Mouse (Mus musculus): ENCODE results near the gene Gabre.

The Gabre gene

DNA sequence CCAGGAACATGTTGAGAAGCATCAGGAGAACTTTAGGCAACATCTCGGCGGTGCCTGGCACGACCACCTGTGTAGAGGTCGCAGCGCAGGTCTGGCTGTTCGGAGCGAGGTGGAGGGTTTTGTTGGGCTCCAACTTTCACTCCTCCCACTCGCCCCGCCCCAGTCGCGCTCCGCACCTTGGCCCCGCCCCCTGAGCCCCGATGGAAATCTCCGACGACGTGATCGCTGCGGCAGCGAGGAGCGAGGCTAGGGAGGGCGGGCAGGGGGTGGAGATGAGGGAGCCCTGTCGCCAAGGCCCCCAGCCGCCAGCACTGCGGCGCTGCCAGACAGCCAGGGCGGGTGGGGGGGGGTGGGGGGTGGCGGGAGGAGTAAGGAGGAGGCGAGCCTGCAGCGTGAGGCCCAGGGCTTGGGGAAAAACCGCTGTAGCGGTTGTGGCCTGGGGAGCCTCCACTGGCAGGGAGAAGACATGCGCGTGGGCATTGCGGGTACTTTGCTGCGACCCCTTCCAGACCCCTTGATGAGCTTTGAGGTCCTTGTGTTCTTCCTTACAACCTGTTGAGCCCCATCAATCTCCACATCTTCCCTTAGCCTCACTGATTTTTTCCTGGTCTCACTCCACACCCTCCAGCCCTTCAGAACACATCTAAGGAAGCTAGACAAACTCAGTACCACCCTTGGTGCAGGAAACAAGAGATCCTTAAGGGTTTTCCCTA, at the start of gene Gabre:
Gabre (minus strand) TSS at position 145 of the 713 bp plus-strand sequence.
- DNase-seq, result peak; percentile 39

DNA sequence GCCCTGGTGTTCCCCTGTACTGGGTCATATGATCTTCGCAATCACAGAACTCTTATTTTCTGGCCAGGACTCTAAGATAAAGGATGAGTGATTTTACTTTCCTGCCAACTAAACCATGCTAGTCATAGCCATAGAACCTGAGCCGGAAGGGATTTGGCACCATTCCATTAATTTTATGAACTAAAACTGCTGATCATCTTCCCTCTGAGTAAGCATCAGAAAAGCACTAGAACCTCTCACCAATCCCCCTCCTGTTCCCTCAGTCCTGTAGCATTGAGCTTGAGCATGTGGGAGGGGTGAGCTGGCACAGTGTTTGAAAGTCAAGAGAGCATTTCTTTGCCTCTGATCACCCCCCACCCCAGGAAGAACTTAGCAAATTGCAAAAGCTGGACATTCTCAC, 23.2 kb upstream of the Gabre start:
- DNase-seq, result no peak

DNA sequence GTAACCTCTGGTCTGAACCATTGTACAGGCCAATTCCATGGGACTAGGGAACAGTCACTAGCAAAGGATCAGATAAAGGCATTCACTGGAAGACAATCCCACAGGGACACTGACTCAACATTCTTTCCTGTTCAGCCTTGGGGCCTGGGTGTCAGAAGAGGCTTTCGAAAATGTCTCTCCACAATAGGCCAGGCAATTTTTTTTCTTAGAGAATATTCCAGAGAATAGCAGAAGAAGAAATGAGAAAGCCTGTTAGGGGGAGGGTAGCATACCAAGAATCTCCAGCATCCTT, 715 bp upstream of the Gabre start:
- DNase-seq, result no peak

DNA sequence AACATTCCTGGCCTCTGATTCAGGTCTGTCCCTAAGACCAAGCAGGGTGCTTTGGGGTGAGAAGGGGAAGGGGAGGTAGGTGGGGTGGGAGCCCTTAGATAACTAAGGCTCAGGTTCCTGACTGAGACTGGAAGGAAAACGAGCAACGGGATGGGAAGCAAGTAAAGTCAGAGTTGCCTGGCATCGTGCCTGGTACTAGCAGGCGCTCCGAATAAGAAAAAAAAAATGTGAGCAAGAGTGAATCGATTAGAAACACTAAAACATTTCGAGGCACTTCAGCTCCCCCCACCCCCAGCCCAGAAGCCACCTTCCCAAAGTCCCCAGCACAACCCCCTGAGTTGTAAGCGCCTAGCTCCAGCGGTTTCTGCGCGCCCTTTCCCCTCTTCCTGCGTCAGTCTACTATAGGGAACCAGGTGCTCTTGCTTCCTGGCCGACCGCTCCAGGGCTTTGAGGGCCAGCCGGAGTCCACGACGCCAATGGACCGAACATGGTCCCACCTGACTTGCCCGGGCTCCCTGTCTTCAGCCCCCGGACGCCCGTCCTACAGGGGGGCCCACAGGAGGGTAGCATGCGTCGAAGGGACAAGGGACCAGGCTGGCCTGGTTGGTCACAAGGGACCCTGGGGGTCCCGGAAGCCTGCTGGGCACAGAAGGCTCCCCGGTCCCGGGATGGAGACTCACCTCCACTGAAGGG, 491 bp downstream of the Gabre start:
- DNase-seq, result peak; percentile 4

DNA sequence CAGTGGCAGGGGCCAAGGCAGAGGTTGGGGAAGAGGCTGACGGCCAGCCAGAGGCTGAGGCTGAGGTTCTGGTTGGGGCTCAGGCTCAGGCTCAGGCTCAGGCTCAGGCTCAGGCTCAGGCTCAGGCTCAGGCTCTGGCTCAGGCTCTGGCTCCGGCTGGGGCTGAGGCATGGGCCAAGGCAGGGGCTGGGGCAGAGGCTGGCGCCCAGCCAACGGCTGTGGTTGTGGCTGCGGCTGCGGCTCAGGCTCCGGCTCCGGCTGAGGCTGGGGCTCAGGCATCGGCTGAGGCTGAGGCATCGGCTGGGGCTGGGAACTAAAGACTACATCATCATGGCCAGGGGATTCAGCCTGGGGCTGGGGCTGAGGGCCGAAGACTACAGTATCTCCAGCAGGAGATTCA, 4.0 kb downstream of the Gabre start:
- no peak for DNase-seq

DNA sequence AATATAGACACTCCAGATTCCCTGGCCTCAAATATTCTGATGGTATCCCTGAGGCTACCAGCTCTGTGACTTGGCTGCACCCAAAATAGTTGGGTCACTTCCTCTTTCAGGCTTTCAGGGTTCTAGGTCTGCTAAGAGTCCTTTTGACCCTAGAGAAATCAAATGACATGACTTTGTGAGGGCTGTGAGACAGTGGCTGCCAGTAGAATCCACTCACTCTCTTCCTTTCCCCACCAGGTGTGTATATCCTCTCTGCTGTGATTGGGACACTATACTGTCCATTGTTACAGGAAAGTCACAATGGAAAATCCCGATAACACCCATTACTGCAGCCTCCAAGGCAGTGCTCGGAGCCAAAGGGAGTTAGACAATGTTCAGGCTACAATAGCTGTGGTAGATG, 52.9 kb downstream of the Gabre start, which contains the start of gene Magea4:
Magea4 (plus strand) TSS at position 301 of the 400 bp plus-strand sequence.
- no peak for DNase-seq
